Mouse (Mus musculus): ENCODE results near the gene Klk11. TPM values are rescaled to one million over a fixed set of nuclear protein-coding genes. Genes with fewer than 3 reads are reported as not detected.

Klk11 gene
- total and polyA plus RNA-seq, 2 experiments: not detected

GRCm38 (mm10) chr7:43821581-43821980 is 47.2 kb downstream of the Klk11 start:
- Histone ChIP-seq H3K79me2 (ENCODE audit: control insufficient read depth, insufficient read depth, low read length) (no peaks in the 10 kb centered on the region), H3K9ac (ENCODE audit: low read depth, low read length) (no peak overlapping the region), H3K27ac (replicated peaks; ENCODE audit: insufficient read depth, low read depth, low read length) (no peak overlapping the region), H3K36me3 (ENCODE audit: control insufficient read depth, insufficient read depth, low read length) (no peaks in the 10 kb centered on the region), H3K27me3 (ENCODE audit: control insufficient read depth, insufficient read depth, low read length) (no peaks in the 10 kb centered on the region; the same call in 1 of the 2 replicates), H3K4me1 (ENCODE audit: control insufficient read depth, insufficient read depth, low read length) (no peaks in the 10 kb centered on the region), H3K4me3 (ENCODE audit: insufficient read depth, low read depth, low read length) (no peak overlapping the region)
- TF ChIP-seq POLR2A (IDR thresholded peaks at IDR 0.05; ENCODE audit: extremely low read depth, insufficient read depth, low read length): no peak
- TF ChIP-seq CTCF (IDR thresholded peaks at IDR 0.05; ENCODE audit: low read depth, low read length): no peak
- DNase-seq (ENCODE audit: extremely low read depth, low read depth, low spot score): no peak
- 82% methylated on average over 7 of the region's 7 CpGs for WGBS

DNA sequence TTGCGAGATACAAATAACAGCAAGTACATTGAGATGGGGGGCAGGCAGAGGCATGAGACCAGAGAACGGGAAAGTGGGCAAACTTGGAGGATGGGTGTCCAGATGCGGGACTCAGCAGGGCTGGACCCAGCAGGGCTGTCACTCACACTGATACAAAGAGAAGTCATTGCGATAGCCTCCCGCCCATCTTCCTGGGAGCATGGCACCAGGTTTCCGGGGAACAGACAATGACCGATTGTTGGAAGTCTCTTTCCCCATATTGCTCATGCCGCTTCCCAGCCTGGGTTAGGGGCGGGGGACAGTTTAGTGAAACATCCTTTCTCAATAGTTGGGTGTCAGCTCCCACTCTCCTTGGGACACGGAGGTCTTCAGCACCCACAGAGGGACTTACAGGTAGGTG is 49.8 kb downstream of the Klk11 start, which contains the start of gene Klk6:
Gene Klk6 (plus strand): TSS at position 301 of the 400 bp plus-strand sequence.
- 77% methylated on average over 10 of the region's 10 CpGs for WGBS
- no peak within 1 kb of the TSS for H3K4me3 ChIP-seq (ENCODE audit: insufficient read depth, low read depth, low read length)
- TF ChIP-seq CTCF (IDR thresholded peaks at IDR 0.05; ENCODE audit: low read depth, low read length): no peak
- no peak for TF ChIP-seq POLR2A (IDR thresholded peaks at IDR 0.05; ENCODE audit: extremely low read depth, insufficient read depth, low read length)
- no peak within 1 kb of the TSS for H3K9ac ChIP-seq (ENCODE audit: low read depth, low read length)
- H3K4me1 ChIP-seq (ENCODE audit: control insufficient read depth, insufficient read depth, low read length): no peaks in the 10 kb centered on the region
- no peak for DNase-seq (ENCODE audit: extremely low read depth, low read depth, low spot score)
- no peaks in the 10 kb centered on the region for H3K27me3 ChIP-seq (ENCODE audit: control insufficient read depth, insufficient read depth, low read length)
- no peaks in the 10 kb centered on the region for H3K79me2 ChIP-seq (ENCODE audit: control insufficient read depth, insufficient read depth, low read length)
- no peak within 1 kb of the TSS for H3K27ac ChIP-seq (replicated peaks; ENCODE audit: insufficient read depth, low read depth, low read length)
- no peaks in the 10 kb centered on the region for H3K36me3 ChIP-seq (ENCODE audit: control insufficient read depth, insufficient read depth, low read length)

DNA sequence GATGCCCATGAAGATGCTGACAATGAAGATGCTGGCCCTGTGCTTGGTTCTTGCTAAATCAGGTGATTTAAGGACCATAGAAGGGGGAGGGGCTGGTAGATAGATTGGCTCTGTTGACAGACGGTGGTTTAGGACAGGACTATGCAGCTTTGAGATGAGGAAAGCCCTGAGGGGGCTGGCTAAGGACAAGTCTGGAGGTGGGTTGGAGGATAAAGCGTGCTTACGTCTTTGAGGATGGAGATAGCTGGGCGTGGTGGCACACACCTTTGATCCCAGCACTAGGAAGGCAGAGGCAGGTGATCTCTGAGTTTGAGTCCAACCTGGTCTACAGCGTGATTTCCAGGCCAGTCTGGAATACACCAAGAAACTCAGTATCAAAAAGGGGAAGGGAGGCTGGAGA is 51.7 kb downstream of the Klk11 start:
- WGBS: 84% methylated on average over 5 of the region's 5 CpGs
- H3K27me3 ChIP-seq (ENCODE audit: control insufficient read depth, insufficient read depth, low read length): no peaks in the 10 kb centered on the region
- no peak overlapping the region for H3K9ac ChIP-seq (ENCODE audit: low read depth, low read length)
- H3K79me2 ChIP-seq (ENCODE audit: control insufficient read depth, insufficient read depth, low read length): no peaks in the 10 kb centered on the region
- no peak overlapping the region for H3K27ac ChIP-seq (replicated peaks; ENCODE audit: insufficient read depth, low read depth, low read length)
- no peak overlapping the region for H3K4me3 ChIP-seq (ENCODE audit: insufficient read depth, low read depth, low read length)
- TF ChIP-seq CTCF (IDR thresholded peaks at IDR 0.05; ENCODE audit: low read depth, low read length) (no peak), POLR2A (IDR thresholded peaks at IDR 0.05; ENCODE audit: extremely low read depth, insufficient read depth, low read length) (no peak)
- no peak for DNase-seq (ENCODE audit: extremely low read depth, low read depth, low spot score)
- no peaks in the 10 kb centered on the region for H3K4me1 ChIP-seq (ENCODE audit: control insufficient read depth, insufficient read depth, low read length)
- no peaks in the 10 kb centered on the region for H3K36me3 ChIP-seq (ENCODE audit: control insufficient read depth, insufficient read depth, low read length)

- Histone ChIP-seq H3K4me1 (ENCODE audit: control insufficient read depth, insufficient read depth, low read length) (no peaks in the 10 kb centered on the region), H3K27me3 (ENCODE audit: control insufficient read depth, insufficient read depth, low read length) (no peaks in the 10 kb centered on the region), H3K9ac (ENCODE audit: low read depth, low read length) (no peak overlapping the region), H3K36me3 (ENCODE audit: control insufficient read depth, insufficient read depth, low read length) (no peaks in the 10 kb centered on the region), H3K4me3 (ENCODE audit: insufficient read depth, low read depth, low read length) (no peak overlapping the region), H3K79me2 (ENCODE audit: control insufficient read depth, insufficient read depth, low read length) (no peaks in the 10 kb centered on the region), H3K27ac (replicated peaks; ENCODE audit: insufficient read depth, low read depth, low read length) (no peak overlapping the region)
- DNase-seq (ENCODE audit: extremely low read depth, low read depth, low spot score): no peak
- WGBS: 80% methylated on average over 4 of the region's 4 CpGs
- TF ChIP-seq POLR2A (IDR thresholded peaks at IDR 0.05; ENCODE audit: extremely low read depth, insufficient read depth, low read length): no peak
- TF ChIP-seq CTCF (IDR thresholded peaks at IDR 0.05; ENCODE audit: low read depth, low read length): no peak
These were observed 53.3 kb downstream of the Klk11 start for GRCm38 (mm10) chr7:43827706-43828105.

Other genes with a start within 250 kb of the Klk11 start
- 0.28 and 1.3 TPM in 2 replicates for gene Cd33, start 230.2 kb upstream of the Klk11 start, total RNA-seq (2014; rRNA removed)
- 0.16 and 1.0 TPM in 2 replicates for gene Cd33, start 230.2 kb upstream of the Klk11 start, polyA plus RNA-seq (2012; rRNA removed)
- gene Zfp658, start 212.3 kb upstream of the Klk11 start, total RNA-seq (2014; rRNA removed): 1.1 and 1.2 TPM in 2 replicates
- 0.20 and 0.49 TPM in 2 replicates for gene Zfp658, start 212.3 kb upstream of the Klk11 start, polyA plus RNA-seq (2012; rRNA removed)
- gene Zfp719, start 195.0 kb upstream of the Klk11 start, total RNA-seq (2014; rRNA removed): 3.5 and 3.9 TPM in 2 replicates
- gene Zfp719, start 195.0 kb upstream of the Klk11 start, polyA plus RNA-seq (2012; rRNA removed): 0.59 and 1.1 TPM in 2 replicates
- gene Zfp819, start 167.4 kb upstream of the Klk11 start, total RNA-seq (2014; rRNA removed): 0.09 TPM in 1 of 2 replicates, not detected in the other
- gene Zfp819, start 167.4 kb upstream of the Klk11 start, polyA plus RNA-seq (2012; rRNA removed): not detected in 2 replicates
- not detected in 2 replicates for gene Ceacam18, start 139.9 kb upstream of the Klk11 start, total RNA-seq (2014; rRNA removed)
- gene Ceacam18, start 139.9 kb upstream of the Klk11 start, polyA plus RNA-seq (2012; rRNA removed): not detected in 2 replicates
- gene Siglece, start 114.4 kb upstream of the Klk11 start, total RNA-seq (2014; rRNA removed): 2.1 and 3.0 TPM in 2 replicates
- gene Siglece, start 114.4 kb upstream of the Klk11 start, polyA plus RNA-seq (2012; rRNA removed): 2.2 and 4.5 TPM in 2 replicates
- gene Ctu1, start 102.6 kb upstream of the Klk11 start, total RNA-seq (2014; rRNA removed): 2.4 and 3.2 TPM in 2 replicates
- gene Ctu1, start 102.6 kb upstream of the Klk11 start, polyA plus RNA-seq (2012; rRNA removed): 5.1 and 5.8 TPM in 2 replicates
- gene Klk14, start 84.2 kb upstream of the Klk11 start, total RNA-seq (2014; rRNA removed): not detected in 2 replicates
- not detected in 2 replicates for gene Klk14, start 84.2 kb upstream of the Klk11 start, polyA plus RNA-seq (2012; rRNA removed)
- gene Klk13, start 62.0 kb upstream of the Klk11 start, total RNA-seq (2014; rRNA removed): not detected in 2 replicates
- gene Klk13, start 62.0 kb upstream of the Klk11 start, polyA plus RNA-seq (2012; rRNA removed): not detected in 2 replicates
- gene Klk12, start 5.7 kb upstream of the Klk11 start, total RNA-seq (2014; rRNA removed): not detected in 2 replicates
- gene Klk12, start 5.7 kb upstream of the Klk11 start, polyA plus RNA-seq (2012; rRNA removed): not detected in 2 replicates
- not detected in 2 replicates for gene Klk10, start 6.4 kb downstream of the Klk11 start, total RNA-seq (2014; rRNA removed)
- not detected in 2 replicates for gene Klk10, start 6.4 kb downstream of the Klk11 start, polyA plus RNA-seq (2012; rRNA removed)
- gene Klk9, start 17.3 kb downstream of the Klk11 start, total RNA-seq (2014; rRNA removed): not detected in 2 replicates
- not detected in 2 replicates for gene Klk9, start 17.3 kb downstream of the Klk11 start, polyA plus RNA-seq (2012; rRNA removed)
- 0.65 and 1.1 TPM in 2 replicates for gene Klk8, start 23.0 kb downstream of the Klk11 start, total RNA-seq (2014; rRNA removed)
- 0.31 TPM in 1 of 2 replicates, not detected in the other for gene Klk8, start 23.0 kb downstream of the Klk11 start, polyA plus RNA-seq (2012; rRNA removed)
- not detected in 2 replicates for gene Klk7, start 36.7 kb downstream of the Klk11 start, total RNA-seq (2014; rRNA removed)
- not detected in 2 replicates for gene Klk7, start 36.7 kb downstream of the Klk11 start, polyA plus RNA-seq (2012; rRNA removed)
- gene Klk6, start 49.9 kb downstream of the Klk11 start, total RNA-seq (2014; rRNA removed): not detected in 2 replicates
- gene Klk6, start 49.9 kb downstream of the Klk11 start, polyA plus RNA-seq (2012; rRNA removed): not detected in 2 replicates
- not detected in 2 replicates for gene Klk5, start 67.4 kb downstream of the Klk11 start, total RNA-seq (2014; rRNA removed)
- gene Klk5, start 67.4 kb downstream of the Klk11 start, polyA plus RNA-seq (2012; rRNA removed): not detected in 2 replicates
- gene Klk4, start 106.6 kb downstream of the Klk11 start, total RNA-seq (2014; rRNA removed): not detected in 2 replicates
- gene Klk4, start 106.6 kb downstream of the Klk11 start, polyA plus RNA-seq (2012; rRNA removed): not detected in 2 replicates
- not detected in 2 replicates for gene Klk15, start 159.1 kb downstream of the Klk11 start, total RNA-seq (2014; rRNA removed)
- not detected in 2 replicates for gene Klk15, start 159.1 kb downstream of the Klk11 start, polyA plus RNA-seq (2012; rRNA removed)
- gene Klk1b8, start 176.1 kb downstream of the Klk11 start, total RNA-seq (2014; rRNA removed): not detected in 2 replicates
- gene Klk1b8, start 176.1 kb downstream of the Klk11 start, polyA plus RNA-seq (2012; rRNA removed): not detected in 2 replicates
- not detected in 2 replicates for gene Klk1b1, start 192.1 kb downstream of the Klk11 start, total RNA-seq (2014; rRNA removed)
- gene Klk1b1, start 192.1 kb downstream of the Klk11 start, polyA plus RNA-seq (2012; rRNA removed): not detected in 2 replicates
- not detected in 2 replicates for gene Klk1b9, start 201.5 kb downstream of the Klk11 start, total RNA-seq (2014; rRNA removed)
- gene Klk1b9, start 201.5 kb downstream of the Klk11 start, polyA plus RNA-seq (2012; rRNA removed): not detected in 2 replicates
- gene Klk1b11, start 221.3 kb downstream of the Klk11 start, total RNA-seq (2014; rRNA removed): not detected in 2 replicates
- not detected in 2 replicates for gene Klk1b11, start 221.3 kb downstream of the Klk11 start, polyA plus RNA-seq (2012; rRNA removed)
- gene Klk1b26, start 237.6 kb downstream of the Klk11 start, total RNA-seq (2014; rRNA removed): not detected in 2 replicates
- not detected in 2 replicates for gene Klk1b26, start 237.6 kb downstream of the Klk11 start, polyA plus RNA-seq (2012; rRNA removed)

All from liver, adult 2 months (tissue).